ENCODE assay signal across 12 mouse cellular contexts in the genomic region with DNA sequence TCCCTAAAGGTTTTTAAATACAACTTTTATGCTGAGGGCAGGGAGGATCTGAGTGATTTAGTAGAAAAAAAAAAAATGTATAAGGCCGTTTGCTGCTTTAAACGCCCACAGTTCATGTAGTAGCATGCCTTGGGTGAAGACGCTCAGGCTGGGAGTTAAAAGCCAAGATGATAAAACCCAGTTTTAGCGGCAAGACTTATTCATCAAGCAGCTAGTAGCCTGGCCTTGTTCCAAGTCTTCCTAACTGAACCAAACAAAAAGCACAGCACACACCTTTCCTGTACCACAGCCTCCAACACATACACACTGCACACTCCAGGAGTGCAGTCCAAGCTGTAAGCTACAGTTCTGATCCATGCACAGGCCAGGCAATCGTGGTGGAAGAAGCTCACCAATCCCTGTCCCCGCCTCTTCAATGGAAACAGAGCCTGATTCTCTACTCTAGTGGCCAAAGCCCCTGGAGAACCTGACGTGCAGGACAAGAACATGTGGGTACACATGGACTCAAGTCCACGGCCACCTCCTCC. TPM values are rescaled to one million over a fixed set of nuclear protein-coding genes. Genes with fewer than 3 reads are reported as not detected.
DNase-seq lines count a peak whose midpoint lies in the region; ATAC-seq lines count a peak whose summit lies in the region.
"Had no signal": no experiment of that assay in that cellular context is flagged by ENCODE, and none has a peak within 500 bp of the region (broad histone marks: within the 10 kb centered on the region; RNA-seq: fewer than 3 reads in every experiment).

No protein-coding gene starts in this region.

- H3K36me3 ChIP-seq in heart, embryonic 13.5 days = no peaks in the 10 kb centered on the region
- peaks cover 55% of the 10 kb centered on the region for H3K36me3 ChIP-seq in megakaryocyte, embryonic 14.5 days (replicated peaks; ENCODE audit: low read length)
- H3K36me3 ChIP-seq in stomach, embryonic 15.5 days = no peaks in the 10 kb centered on the region

- no peaks in the 10 kb centered on the region for H3K27me3 ChIP-seq in heart, embryonic 13.5 days (replicated peaks)
- no peaks in the 10 kb centered on the region for H3K27me3 ChIP-seq in megakaryocyte, embryonic 14.5 days (replicated peaks)
- no peaks in the 10 kb centered on the region for H3K27me3 ChIP-seq in stomach, embryonic 15.5 days (replicated peaks)

- no peak overlapping the region for H3K4me3 ChIP-seq in heart, embryonic 13.5 days
- peak overlapping the region; percentile 74 for H3K4me3 ChIP-seq in megakaryocyte, embryonic 14.5 days (replicated peaks)
- no peak overlapping the region for H3K4me3 ChIP-seq in stomach, embryonic 15.5 days (replicated peaks)

- 0 out of 2 replicates have a peak overlapping the region, but pooled peaks have one; percentile 8 for H3K4me2 ChIP-seq in heart, embryonic 13.5 days
- no peak overlapping the region for H3K4me2 ChIP-seq in stomach, embryonic 15.5 days

- no peaks in the 10 kb centered on the region for H3K9me3 ChIP-seq in heart, embryonic 13.5 days
- H3K9me3 ChIP-seq in megakaryocyte, embryonic 14.5 days = no peaks in the 10 kb centered on the region
- H3K9me3 ChIP-seq in stomach, embryonic 15.5 days = no peaks in the 10 kb centered on the region

- H3K4me1 ChIP-seq in heart, embryonic 13.5 days = peaks cover 98% of the 10 kb centered on the region
- H3K4me1 ChIP-seq in megakaryocyte, embryonic 14.5 days = peaks cover 99% of the 10 kb centered on the region
- peaks cover 61% of the 10 kb centered on the region for H3K4me1 ChIP-seq in stomach, embryonic 15.5 days

- DNase-seq in heart, postnatal 14 days = no peak
- DNase-seq in left cerebral cortex, adult 18-20 months (ENCODE audit: low spot score in 2 of 2) = no peak
- no peak for DNase-seq in cerebellum, adult 8-10 months
- DNase-seq: cerebellum, adult 11 months; gastrocnemius, postnatal 36 days; kidney, adult 9 months; thymus, postnatal 4 days had no signal

- ATAC-seq in heart, embryonic 13.5 days (ENCODE audit: extremely low read depth, insufficient number of reproducible peaks, low FRiP score, low TSS enrichment) = no peak
- no peak for ATAC-seq in megakaryocyte, adult 5-6 weeks (ENCODE audit: poor library complexity, severe bottlenecking)
- peak; percentile 6 for ATAC-seq in inflammation-experienced regulatory T-cells, adult 6 months
- ATAC-seq in stomach, embryonic 15.5 days (ENCODE audit: insufficient read depth, low FRiP score, low read depth) = no peak

- peak overlapping the region; percentile 55 for H3K27ac ChIP-seq in heart, embryonic 13.5 days (replicated peaks)
- H3K27ac ChIP-seq in stomach, embryonic 15.5 days = peak overlapping the region; percentile 61

- intact Hi-C loops in heart, postnatal 14 days (cut with DNase I) = no loop called here

- 0 out of 2 replicates have a peak overlapping the region, but pooled peaks have one; percentile 3 for H3K9ac ChIP-seq in heart, embryonic 13.5 days
- no peak overlapping the region for H3K9ac ChIP-seq in stomach, embryonic 15.5 days

- 44% methylated on average over 8 of the region's 8 CpGs for WGBS in heart, embryonic 13.5 days
- WGBS in stomach, embryonic 15.5 days = 43% methylated on average over 8 of the region's 8 CpGs

RNA-seq across cellular contexts. Expression of gene Stk24, which starts 23.4 kb away (rescaled TPM):
- polyA plus RNA-seq in heart, embryonic 13.5 days (2015; fragmentation: Nextera tagmentation; extraction: Ambion mirVana) = 29.7 and 30.8 TPM in 2 replicates
- 10 to 100 TPM; 68.0 to 69.3 TPM for total RNA-seq in heart, postnatal 14 days (2021)
- 37.4 and 52.9 TPM in 2 replicates for polyA plus RNA-seq in megakaryocyte, embryonic 14.5 days (2012; ENCODE audit: insufficient read depth, low replicate concordance)
- total RNA-seq in megakaryocyte, adult 5-6 weeks (2015) = 143 and 146 TPM in 2 replicates
- 105 and 124 TPM in 2 replicates for total RNA-seq in megakaryocyte, adult 5-6 weeks (2017)
- 10 to 100 TPM; 54.0 to 65.8 (median 54.6) TPM for polyA plus RNA-seq in inflammation-experienced regulatory T-cells, adult 6 months (2017; shearing (Covaris generic))
- polyA plus RNA-seq in stomach, embryonic 15.5 days (2015; fragmentation: Nextera tagmentation; extraction: Ambion mirVana) = 44.2 and 44.5 TPM in 2 replicates
- 10 to 100 TPM; 65.3 to 66.0 TPM for total RNA-seq in left cerebral cortex, adult 18-20 months (2021)
